Mouse (Mus musculus): ENCODE measurements at regions not wholly inside any gene's neighbourhood (a gene's known extent, or its start where the extent isn't known, plus 50 kb on each side); places are given as distances from the start of the nearest gene placed in this dataset.

- no peak for TF ChIP-seq GATA4 (IDR thresholded peaks at IDR 0.05; ENCODE audit: insufficient replicate concordance, low read length)
Measured at GRCm38 (mm10) chr10:99359439-99359866, 96.4 kb downstream of the Dusp6 start.

DNA sequence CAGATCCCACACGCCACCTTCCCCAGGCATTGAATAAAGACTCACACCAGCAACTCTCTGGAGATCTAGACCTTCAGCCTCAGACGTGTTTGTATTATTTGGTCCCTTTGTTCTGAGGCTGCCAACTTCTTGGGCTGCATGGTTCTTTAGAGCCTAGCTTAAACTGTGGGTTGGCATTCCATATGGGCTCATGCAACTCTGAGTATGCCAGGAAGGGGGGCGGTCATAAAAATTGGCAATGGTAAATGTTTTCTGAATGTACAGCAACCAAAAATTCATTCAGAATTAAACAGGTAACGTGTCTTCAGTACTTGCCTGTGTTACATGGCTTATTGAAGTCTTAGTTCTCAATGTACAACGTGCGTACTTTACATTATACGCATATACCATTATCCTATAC, 103.1 kb downstream of the Dusp6 start:
- TF ChIP-seq GATA4 (IDR thresholded peaks at IDR 0.05; ENCODE audit: insufficient replicate concordance, low read length): no peak

- TF ChIP-seq GATA4 (IDR thresholded peaks at IDR 0.05; ENCODE audit: insufficient replicate concordance, low read length): no peak
Measured at GRCm38 (mm10) chr10:99367757-99368156, 104.7 kb downstream of the Dusp6 start.

- TF ChIP-seq GATA4 (IDR thresholded peaks at IDR 0.05; ENCODE audit: insufficient replicate concordance, low read length): no peak
Measured at GRCm38 (mm10) chr10:99375101-99375500, 112.1 kb downstream of the Dusp6 start.

- no peak for TF ChIP-seq GATA4 (IDR thresholded peaks at IDR 0.05; ENCODE audit: insufficient replicate concordance, low read length)
Measured at GRCm38 (mm10) chr10:99376430-99376829, 113.4 kb downstream of the Dusp6 start.

- no peak for TF ChIP-seq GATA4 (IDR thresholded peaks at IDR 0.05; ENCODE audit: insufficient replicate concordance, low read length)
Measured at GRCm38 (mm10) chr10:99377548-99377947, 114.5 kb downstream of the Dusp6 start.

DNA sequence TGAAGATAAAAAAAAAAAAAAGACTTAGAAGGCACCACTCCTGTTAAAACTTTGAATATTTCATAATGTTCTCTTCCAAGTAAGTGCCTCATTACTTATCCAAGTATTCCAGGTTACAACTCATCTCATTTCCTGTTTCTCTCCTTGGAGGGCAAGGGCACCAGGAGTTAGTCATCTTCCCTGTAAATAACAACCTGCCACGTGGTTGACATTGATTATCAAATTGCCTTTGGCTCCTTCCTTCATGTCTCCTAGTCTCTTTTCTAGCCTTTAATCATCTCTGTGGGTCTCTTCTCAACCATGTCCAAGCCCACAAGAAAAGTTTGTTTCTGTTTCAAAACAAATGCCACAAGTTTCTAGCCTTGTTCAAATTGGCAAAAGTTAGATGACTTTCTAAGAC, 116.1 kb downstream of the Dusp6 start:
- TF ChIP-seq GATA4 (IDR thresholded peaks at IDR 0.05; ENCODE audit: insufficient replicate concordance, low read length): no peak

DNA sequence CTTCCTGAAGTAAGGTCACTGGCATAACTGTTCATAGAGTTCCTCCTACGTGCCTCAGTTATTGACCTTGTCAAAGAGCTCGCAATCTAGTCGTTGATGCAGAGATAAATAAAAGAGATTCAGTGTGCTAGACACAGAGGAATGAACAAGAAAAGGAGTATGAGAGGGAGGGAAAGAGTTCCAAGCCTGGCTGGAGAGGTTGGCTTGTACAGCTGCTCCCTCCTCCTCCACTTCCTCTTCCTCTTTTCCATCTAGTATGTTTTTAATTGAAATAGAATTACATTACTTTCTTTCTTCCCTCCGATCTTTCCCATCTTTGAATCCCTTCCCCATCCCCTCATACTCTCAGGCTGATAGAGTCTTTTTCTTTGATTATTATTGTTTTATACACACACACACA, 117.1 kb downstream of the Dusp6 start:
- TF ChIP-seq GATA4 (IDR thresholded peaks at IDR 0.05; ENCODE audit: insufficient replicate concordance, low read length): no peak

DNA sequence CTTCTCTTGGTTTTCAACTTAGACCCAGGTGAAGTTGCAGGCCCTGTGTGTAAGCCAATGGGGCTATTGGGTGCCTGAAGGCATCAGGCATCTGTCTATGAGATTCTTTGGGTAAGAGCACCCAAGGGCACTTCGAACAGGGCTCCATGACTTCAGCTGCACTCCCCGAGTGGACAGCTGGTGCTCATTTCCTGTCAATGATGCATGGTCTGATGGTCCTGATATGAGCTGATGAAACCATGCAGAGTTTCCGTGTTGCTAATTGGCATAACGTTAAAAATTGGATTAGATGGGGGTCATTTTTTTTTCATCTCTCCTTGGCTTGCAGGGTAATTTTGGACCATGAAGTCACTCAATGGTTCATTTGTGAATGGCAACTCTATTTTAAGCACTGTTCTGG, 120.0 kb downstream of the Dusp6 start:
- TF ChIP-seq GATA4 (IDR thresholded peaks at IDR 0.05; ENCODE audit: insufficient replicate concordance, low read length): no peak

DNA sequence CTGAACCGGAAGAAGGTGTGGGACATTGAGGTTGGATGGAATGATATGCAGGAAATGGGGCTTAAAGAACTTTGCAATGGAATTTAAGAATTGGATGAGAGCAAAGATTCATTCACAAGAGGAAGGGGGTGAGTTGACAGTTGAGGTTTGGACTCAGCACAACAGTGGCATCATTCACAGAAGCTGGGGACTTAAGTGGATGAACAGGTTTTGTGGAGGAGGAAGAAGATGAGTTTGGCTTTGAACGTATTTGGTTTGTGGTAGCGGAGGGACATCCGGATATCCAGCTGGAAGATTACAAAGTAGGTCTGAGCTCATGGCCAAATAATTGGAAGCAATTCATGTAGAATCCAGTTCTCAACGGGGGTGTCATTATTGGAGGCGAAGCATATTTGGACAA, 121.3 kb downstream of the Dusp6 start:
- no peak for TF ChIP-seq GATA4 (IDR thresholded peaks at IDR 0.05; ENCODE audit: insufficient replicate concordance, low read length)

DNA sequence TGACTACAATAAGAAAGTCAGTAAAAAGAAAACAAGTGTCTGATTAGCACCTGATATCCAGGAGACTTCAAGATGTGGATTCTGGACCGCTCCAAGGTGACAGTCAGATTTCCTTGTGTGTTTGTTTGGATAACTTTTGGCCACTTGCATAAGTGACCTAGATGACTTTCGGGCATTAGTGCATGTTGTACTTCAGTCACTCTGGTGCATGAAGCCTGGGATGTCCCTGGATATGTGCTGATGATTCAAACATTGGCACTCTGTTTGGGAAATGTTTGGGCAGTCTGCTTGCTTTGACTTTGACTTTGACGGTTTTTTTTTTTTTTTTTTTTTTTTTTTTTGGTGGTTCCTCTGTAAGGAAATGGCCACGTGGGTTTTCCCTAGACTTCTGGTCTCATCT, 121.8 kb downstream of the Dusp6 start:
- TF ChIP-seq GATA4 (IDR thresholded peaks at IDR 0.05; ENCODE audit: insufficient replicate concordance, low read length): no peak

- no peak for TF ChIP-seq GATA4 (IDR thresholded peaks at IDR 0.05; ENCODE audit: insufficient replicate concordance, low read length)
Measured at GRCm38 (mm10) chr10:99385854-99386253, 122.8 kb downstream of the Dusp6 start.

- no peak for TF ChIP-seq GATA4 (IDR thresholded peaks at IDR 0.05; ENCODE audit: insufficient replicate concordance, low read length)
Measured at GRCm38 (mm10) chr10:99388526-99388925, 125.5 kb downstream of the Dusp6 start.

GRCm38 (mm10) chr10:99388986-99389385, 126.0 kb downstream of the Dusp6 start:
- TF ChIP-seq GATA4 (IDR thresholded peaks at IDR 0.05; ENCODE audit: insufficient replicate concordance, low read length): no peak

DNA sequence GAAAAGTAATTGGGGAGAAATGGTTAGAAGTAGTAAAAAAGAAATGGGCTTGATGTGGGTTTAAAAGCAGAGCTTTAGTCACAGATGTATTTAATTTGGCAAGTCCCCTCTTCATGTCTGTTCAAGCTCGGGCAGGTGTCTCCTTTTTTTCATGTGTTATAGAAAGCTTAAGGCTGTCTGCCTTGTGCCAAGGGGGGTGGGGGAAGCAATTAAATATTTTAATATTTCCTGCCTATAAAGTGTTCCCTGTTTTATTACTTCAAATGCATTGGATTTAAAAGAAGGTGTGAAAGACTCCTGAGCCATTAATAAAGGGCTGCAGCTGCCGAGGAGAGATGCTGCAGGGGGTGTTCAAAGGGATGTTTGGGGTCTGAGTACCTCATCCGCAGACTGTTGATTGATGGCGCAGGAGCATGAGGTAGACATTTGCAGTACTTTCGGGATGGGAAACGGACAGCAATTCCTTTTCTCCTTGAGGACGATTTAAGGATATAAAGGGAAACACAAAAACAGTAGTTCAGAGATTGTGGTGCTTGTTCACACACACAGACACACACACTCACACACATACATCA, 127.7 kb downstream of the Dusp6 start:
- TF ChIP-seq GATA4 (IDR thresholded peaks at IDR 0.05; ENCODE audit: insufficient replicate concordance, low read length): no peak

DNA sequence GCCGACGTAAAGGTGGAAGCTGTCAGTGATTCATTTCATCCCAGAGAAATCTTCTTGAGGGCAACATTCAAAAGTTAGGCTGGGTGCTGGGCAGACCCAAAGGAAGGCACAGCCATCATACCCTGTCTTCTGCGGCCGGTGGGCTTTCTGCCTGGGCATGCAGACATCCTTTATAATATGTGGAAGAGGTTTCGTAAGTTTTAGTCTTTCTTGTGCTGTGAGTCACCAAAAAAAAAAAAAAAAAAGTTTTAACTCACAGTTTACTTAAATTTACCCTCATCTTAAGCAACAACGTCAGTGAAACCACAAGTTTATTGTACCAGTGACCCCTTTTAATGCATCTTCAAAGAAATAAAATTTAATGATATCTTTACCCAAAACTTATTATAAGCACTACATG, 128.7 kb downstream of the Dusp6 start:
- no peak for TF ChIP-seq GATA4 (IDR thresholded peaks at IDR 0.05; ENCODE audit: insufficient replicate concordance, low read length)

- TF ChIP-seq GATA4 (IDR thresholded peaks at IDR 0.05; ENCODE audit: insufficient replicate concordance, low read length): no peak
Measured at GRCm38 (mm10) chr10:99392979-99393378, 129.9 kb downstream of the Dusp6 start.
